Mouse (Mus musculus) intestine, embryonic 16.5 days (tissue): ENCODE measurements around the gene Cenpu. TPM values are rescaled to one million over a fixed set of nuclear protein-coding genes. Genes with fewer than 3 reads are reported as not detected.

Experiments
- ATAC-seq: fragments of 200-750 bp; cut with Nextera tagmentation; 2 replicates; pipeline ENCODE4 v1.8.0; 2017; ENCODE audit warnings: moderate TSS enrichment, moderate library complexity
- H3K27ac ChIP-seq: fragments of 300-500 bp; sonication (generic); 2 replicates; pipeline ENCODE4 v1.5.1; 2014; ENCODE audit warnings: mild to moderate bottlenecking, low read length
- H3K27me3 ChIP-seq: fragments of 300-500 bp; sonication (generic); replicated peaks from 2 replicates; pipeline ENCODE4 v1.6.1; 2014; ENCODE audit warnings: low read length, control low read depth, mixed read lengths; ENCODE audit not compliant: control insufficient read depth, insufficient read depth
- H3K36me3 ChIP-seq: fragments of 300-500 bp; sonication (generic); 2 replicates; pipeline ENCODE4 v1.6.1; 2014; ENCODE audit warnings: low read length, control low read depth; ENCODE audit not compliant: control insufficient read depth, insufficient read depth
- H3K4me1 ChIP-seq: fragments of 300-500 bp; sonication (generic); 2 replicates; pipeline ENCODE4 v1.6.1; 2014; ENCODE audit warnings: low read length, control low read depth, mixed read lengths; ENCODE audit not compliant: control insufficient read depth, insufficient read depth
- H3K4me2 ChIP-seq: fragments of 300-500 bp; sonication (generic); 2 replicates; pipeline ENCODE4 v1.6.1; 2014; ENCODE audit warnings: low read depth, low read length, control low read depth
- H3K4me3 ChIP-seq: fragments of 300-500 bp; sonication (generic); 2 replicates; pipeline ENCODE4 v1.5.1; 2014; ENCODE audit warnings: mild to moderate bottlenecking, low read length
- H3K9ac ChIP-seq: fragments of 300-500 bp; sonication (generic); 2 replicates; pipeline ENCODE4 v1.6.1; 2014; ENCODE audit warnings: low read depth, low read length
- H3K9me3 ChIP-seq: fragments of 300-500 bp; sonication (generic); 2 replicates; pipeline ENCODE4 v1.6.1; 2016; ENCODE audit warnings: low read length, control low read depth; ENCODE audit not compliant: control insufficient read depth
- whole genome bisulfite sequencing: fragments of 180-500 bp; shearing (Covaris S2); extraction: QIAGEN DNeasy Blood & Tissue Kit; methylation state at CpG from one replicate; pipeline ENCODE4 v1.1.7; 2014; 5-methylcytosine and 5-hydroxymethylcytosine counted together
- polyA plus RNA-seq: library from polyadenylated mRNA; unstranded; fragments of >200 nt; fragmentation: Nextera tagmentation; extraction: Ambion mirVana; gene quantifications from 2 replicates; pipeline ENCODE4 v1.2.1, GENCODE M21; 2015

Cenpu gene
- polyA plus RNA-seq, 1 experiment from 2014 or later = 12.7 TPM

DNA sequence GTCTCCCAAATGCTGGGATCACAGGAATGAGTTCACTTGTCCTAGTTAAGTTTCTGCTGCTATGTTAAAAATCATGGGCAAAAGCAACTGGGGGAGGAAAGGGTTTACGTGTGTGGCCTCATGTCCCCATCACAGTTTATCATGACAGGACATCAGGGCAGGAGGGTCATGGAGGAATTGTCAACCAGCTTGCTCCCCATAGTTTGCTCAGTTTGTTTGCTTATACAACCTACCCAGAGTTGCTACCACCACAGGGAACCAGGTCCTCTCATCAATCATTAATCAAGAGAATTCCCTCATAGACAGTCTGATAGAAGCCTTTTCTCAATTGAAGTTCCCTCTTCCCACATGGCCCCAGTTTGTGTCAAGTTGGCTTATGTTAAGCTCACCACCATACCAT lies 37.8 kb upstream of the Cenpu start:
- Histone ChIP-seq H3K9ac (no peak overlapping the region), H3K4me2 (no peak overlapping the region), H3K4me1 (no peaks in the 10 kb centered on the region), H3K4me3 (no peak overlapping the region), H3K9me3 (no peaks in the 10 kb centered on the region), H3K36me3 (peaks cover 3% of the 10 kb centered on the region; the same call in 1 of the 2 replicates), H3K27ac (no peak overlapping the region), H3K27me3 (no peaks in the 10 kb centered on the region)
- WGBS = 67% methylated on average over 1 of the region's 1 CpGs
- ATAC-seq = 0 out of 2 replicates have a peak, but pooled peaks have one; percentile 38

DNA sequence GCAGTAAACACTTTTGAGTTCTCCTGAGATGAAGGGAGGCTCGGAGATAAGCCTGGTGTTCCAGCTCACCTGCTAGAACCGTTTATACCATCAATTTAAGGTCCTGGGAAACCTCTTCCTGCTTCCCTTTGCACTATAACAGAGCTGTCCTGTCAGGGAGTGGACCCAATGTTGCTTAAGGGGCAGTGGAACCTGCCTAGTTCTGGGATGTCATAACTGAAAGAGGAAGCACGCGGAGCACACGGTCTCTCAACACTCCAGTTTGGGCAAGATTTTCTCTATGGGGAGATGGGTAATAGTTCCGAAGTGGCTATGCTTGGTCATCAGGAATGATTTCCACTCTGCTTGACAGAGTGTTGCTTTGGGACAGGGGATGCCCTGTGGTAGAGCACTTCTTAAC lies 31.2 kb upstream of the Cenpu start:
- WGBS = 81% methylated on average over 6 of the region's 6 CpGs
- no peak for ATAC-seq
- no peak overlapping the region for H3K4me3 ChIP-seq
- no peaks in the 10 kb centered on the region for H3K27me3 ChIP-seq
- no peak overlapping the region for H3K9ac ChIP-seq
- H3K27ac ChIP-seq = no peak overlapping the region
- peaks cover 2% of the 10 kb centered on the region; the same call in 1 of the 2 replicates for H3K36me3 ChIP-seq
- H3K9me3 ChIP-seq = no peaks in the 10 kb centered on the region
- H3K4me2 ChIP-seq = no peak overlapping the region
- H3K4me1 ChIP-seq = no peaks in the 10 kb centered on the region

DNA sequence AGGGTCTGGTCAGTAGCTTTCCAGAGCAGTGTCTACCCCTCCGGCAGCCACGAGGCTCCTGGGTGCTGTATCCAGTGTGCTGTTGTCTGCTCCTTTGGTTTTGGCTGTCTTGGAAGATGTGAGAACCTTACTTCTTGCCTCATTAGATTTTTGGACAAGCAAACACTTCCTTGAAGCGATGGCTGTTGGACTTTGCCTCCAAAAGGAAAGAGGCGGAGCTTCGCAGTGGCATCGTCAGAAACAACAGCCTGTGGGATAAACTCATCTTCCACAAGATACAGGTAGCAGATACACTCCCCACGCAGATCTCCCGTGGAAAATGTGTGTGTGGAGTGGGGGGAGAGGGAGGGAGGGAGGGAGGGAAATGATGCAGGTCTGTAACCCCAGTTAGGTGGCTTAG lies 25.7 kb upstream of the Cenpu start:
- no peak for ATAC-seq
- Histone ChIP-seq H3K4me2 (no peak overlapping the region), H3K27me3 (no peaks in the 10 kb centered on the region), H3K4me1 (no peaks in the 10 kb centered on the region), H3K27ac (no peak overlapping the region), H3K36me3 (peaks cover 6% of the 10 kb centered on the region), H3K9me3 (no peaks in the 10 kb centered on the region), H3K4me3 (no peak overlapping the region), H3K9ac (no peak overlapping the region)
- WGBS = 79% methylated on average over 8 of the region's 8 CpGs

DNA sequence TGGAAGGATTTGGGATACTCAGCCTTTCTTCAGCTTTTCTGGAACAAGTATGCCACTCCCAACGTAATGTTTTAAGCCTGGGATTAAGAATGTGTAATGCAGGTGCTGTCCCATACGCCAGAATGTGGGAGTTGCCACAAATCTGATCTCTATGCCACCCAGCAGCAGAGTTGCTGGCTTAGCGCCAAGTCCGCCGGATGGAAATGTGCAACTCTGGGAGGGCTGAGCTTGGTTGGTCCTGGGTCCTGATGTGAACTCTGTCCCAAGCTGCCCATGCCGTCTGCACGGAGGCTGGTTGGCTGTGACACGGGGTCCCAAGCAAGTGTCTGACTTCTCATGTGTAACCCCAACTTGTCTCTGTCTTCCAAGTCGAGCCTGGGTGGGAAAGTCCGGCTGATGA lies 25.0 kb upstream of the Cenpu start:
- Histone ChIP-seq H3K27me3 (no peaks in the 10 kb centered on the region), H3K4me3 (no peak overlapping the region), H3K27ac (no peak overlapping the region), H3K4me1 (no peaks in the 10 kb centered on the region), H3K36me3 (peaks cover 7% of the 10 kb centered on the region), H3K9me3 (no peaks in the 10 kb centered on the region), H3K4me2 (no peak overlapping the region), H3K9ac (no peak overlapping the region)
- WGBS = 59% methylated on average over 10 of the region's 10 CpGs
- peak; percentile 36; the same call in 1 of the 2 replicates for ATAC-seq

DNA sequence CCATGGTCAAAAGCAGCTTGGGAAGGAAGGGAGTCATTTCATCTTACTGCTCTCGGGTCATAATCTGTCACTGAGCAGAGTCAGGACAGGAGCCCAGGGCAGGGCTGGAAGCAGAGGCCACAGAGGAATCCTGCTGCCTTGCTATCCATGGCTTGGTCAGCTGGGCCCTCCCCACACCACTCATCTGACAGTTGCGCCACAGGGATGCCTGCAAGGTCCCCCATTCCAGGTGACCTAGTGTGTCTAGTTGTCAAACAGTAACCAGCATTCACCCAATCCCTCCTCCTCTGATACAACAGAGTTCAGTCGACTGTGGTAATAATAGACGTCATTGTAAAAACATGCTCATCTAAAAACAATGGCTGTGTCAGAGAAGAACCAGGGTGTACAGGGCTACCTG lies 22.3 kb upstream of the Cenpu start:
- Histone ChIP-seq H3K4me3 (no peak overlapping the region), H3K9me3 (no peaks in the 10 kb centered on the region), H3K27ac (no peak overlapping the region), H3K9ac (no peak overlapping the region), H3K4me1 (no peaks in the 10 kb centered on the region), H3K36me3 (peaks cover 7% of the 10 kb centered on the region), H3K4me2 (no peak overlapping the region), H3K27me3 (no peaks in the 10 kb centered on the region)
- no peak for ATAC-seq
- WGBS = 71% methylated on average over 4 of the region's 4 CpGs

DNA sequence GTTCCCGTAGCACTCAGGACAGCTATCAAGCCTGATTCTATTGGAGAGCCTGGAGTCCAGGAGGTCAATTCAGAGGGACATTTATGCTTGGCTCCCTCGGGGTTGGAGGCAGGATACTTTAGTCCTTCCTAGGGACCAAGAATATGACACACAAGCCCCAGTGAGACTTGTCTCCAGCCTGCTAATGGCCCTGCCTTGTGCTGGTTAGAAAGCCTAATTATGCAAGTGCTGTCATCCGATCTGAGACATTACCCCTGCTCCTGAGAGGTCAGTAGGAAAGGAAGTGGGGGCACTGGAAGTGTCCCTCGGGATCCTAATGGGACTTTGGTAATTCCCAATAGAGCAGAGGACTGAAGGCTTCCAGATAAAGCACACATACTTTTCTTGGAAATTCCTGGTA lies 21.3 kb upstream of the Cenpu start:
- no peaks in the 10 kb centered on the region for H3K4me1 ChIP-seq
- WGBS = 40% methylated on average over 4 of the region's 4 CpGs
- peaks cover 5% of the 10 kb centered on the region; the same call in 1 of the 2 replicates for H3K36me3 ChIP-seq

DNA sequence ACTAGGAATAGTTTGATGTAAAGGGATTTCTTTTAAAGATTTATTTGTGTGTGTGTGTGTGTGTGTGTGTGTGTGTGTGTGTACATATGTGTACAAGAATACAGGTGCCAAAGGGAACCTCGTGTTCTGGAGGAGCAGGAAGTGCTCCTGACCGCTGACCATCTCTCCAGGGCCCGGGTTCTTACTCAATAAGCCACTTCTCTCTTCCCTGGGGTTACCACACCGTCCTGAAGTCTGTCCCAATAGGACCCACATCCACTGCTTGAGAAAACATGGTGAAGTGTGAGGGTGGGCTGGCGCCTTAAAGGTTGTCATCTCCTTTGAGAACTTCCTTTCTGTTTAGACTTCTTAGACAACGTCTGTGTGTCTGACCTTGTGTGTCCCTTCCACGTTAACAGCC lies 17.9 kb upstream of the Cenpu start:
- Histone ChIP-seq H3K36me3 (peaks cover 5% of the 10 kb centered on the region; the same call in 1 of the 2 replicates), H3K4me1 (no peaks in the 10 kb centered on the region), H3K4me3 (no peak overlapping the region), H3K4me2 (no peak overlapping the region), H3K9me3 (no peaks in the 10 kb centered on the region), H3K27ac (no peak overlapping the region), H3K9ac (no peak overlapping the region), H3K27me3 (no peaks in the 10 kb centered on the region)
- WGBS = 86% methylated on average over 7 of the region's 7 CpGs
- ATAC-seq = no peak

More for the DNA sequence above, 21.3 kb upstream of the Cenpu start:
- no peaks in the 10 kb centered on the region for H3K9me3 ChIP-seq
- no peak overlapping the region for H3K27ac ChIP-seq
- H3K4me3 ChIP-seq = no peak overlapping the region
- H3K4me2 ChIP-seq = no peak overlapping the region
- no peak for ATAC-seq
- no peaks in the 10 kb centered on the region for H3K27me3 ChIP-seq
- H3K9ac ChIP-seq = no peak overlapping the region

DNA sequence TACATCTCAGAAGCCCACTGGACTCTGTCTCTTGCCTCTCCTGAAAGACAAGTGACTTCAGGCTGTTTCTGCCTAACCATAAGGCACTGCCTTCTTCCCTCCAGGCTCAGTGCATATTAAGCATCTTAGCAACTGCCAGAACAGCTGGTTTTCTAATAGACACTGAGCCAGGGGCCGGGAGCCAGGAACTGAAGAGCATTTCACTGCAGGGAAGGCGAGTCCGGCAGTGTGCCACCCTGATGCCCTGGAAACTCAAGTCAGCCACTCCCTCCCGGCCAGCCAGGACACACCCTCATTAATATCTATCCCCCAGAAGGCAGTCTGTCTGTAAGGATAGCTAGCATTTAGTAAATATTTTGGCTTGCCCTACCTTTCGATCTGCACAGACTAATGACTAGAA lies 12.1 kb upstream of the Cenpu start:
- Histone ChIP-seq H3K4me1 (peaks cover 9% of the 10 kb centered on the region; the same call in 1 of the 2 replicates), H3K27me3 (no peaks in the 10 kb centered on the region), H3K27ac (no peak overlapping the region), H3K9ac (no peak overlapping the region), H3K9me3 (no peaks in the 10 kb centered on the region), H3K4me3 (no peak overlapping the region), H3K4me2 (no peak overlapping the region), H3K36me3 (no peaks in the 10 kb centered on the region)
- WGBS = 53% methylated on average over 5 of the region's 5 CpGs
- ATAC-seq = peak; percentile 60

DNA sequence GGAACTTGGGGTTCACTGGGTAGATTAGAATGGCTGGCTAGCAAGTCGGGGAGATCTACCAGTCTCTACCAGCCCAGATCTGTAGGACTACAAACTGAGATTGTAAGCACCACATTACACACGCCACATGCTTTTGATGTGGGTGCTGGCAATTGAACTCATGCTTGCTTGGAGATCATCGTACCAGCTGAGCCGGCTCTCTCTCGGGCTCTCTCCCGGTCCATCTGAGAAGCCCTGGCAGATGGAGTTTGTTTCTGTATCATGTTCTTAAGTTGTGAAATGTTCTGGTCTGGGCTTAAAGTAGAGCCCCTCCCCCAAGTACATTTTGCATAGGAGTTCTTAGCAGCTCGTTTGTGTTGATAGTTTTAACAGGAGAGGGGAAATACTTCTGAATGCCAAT lies 8.6 kb upstream of the Cenpu start:
- ATAC-seq = no peak
- peaks cover 14% of the 10 kb centered on the region for H3K4me1 ChIP-seq
- no peak overlapping the region for H3K9ac ChIP-seq
- no peak overlapping the region for H3K4me3 ChIP-seq
- no peaks in the 10 kb centered on the region for H3K36me3 ChIP-seq
- WGBS = 61% methylated on average over 7 of the region's 7 CpGs
- peak overlapping the region; percentile 18; the same call in 1 of the 2 replicates for H3K27ac ChIP-seq
- no peaks in the 10 kb centered on the region for H3K27me3 ChIP-seq
- no peaks in the 10 kb centered on the region for H3K9me3 ChIP-seq
- no peak overlapping the region for H3K4me2 ChIP-seq

DNA sequence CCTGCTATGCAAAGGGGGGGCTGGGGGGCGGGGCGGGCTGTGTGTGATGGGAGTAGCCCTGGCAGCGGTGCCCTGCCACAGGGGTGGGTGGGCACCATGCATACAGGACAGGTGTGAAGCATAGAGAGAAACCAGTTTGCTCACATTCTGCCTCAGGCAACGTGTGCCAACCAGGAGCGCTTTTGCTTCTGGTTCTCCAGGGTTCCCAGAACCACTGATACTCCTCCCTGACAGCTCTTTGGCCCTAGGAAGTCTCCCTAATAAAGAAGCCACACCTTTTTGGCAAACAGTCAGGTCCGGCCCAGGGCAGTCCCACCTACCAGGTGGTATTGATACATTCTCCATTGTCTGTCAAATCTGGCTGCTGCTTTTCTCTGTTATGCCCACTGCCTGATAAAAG lies 8.2 kb upstream of the Cenpu start:
- H3K4me3 ChIP-seq = no peak overlapping the region
- no peak overlapping the region for H3K9ac ChIP-seq
- H3K9me3 ChIP-seq = no peaks in the 10 kb centered on the region
- 55% methylated on average over 6 of the region's 6 CpGs for WGBS
- no peaks in the 10 kb centered on the region for H3K27me3 ChIP-seq
- H3K4me1 ChIP-seq = peaks cover 14% of the 10 kb centered on the region
- peak overlapping the region; percentile 18; the same call in 1 of the 2 replicates for H3K27ac ChIP-seq
- ATAC-seq = peak; percentile 66
- no peak overlapping the region for H3K4me2 ChIP-seq
- H3K36me3 ChIP-seq = no peaks in the 10 kb centered on the region
